Mouse (Mus musculus): ENCODE results near the gene Nav2.

The Nav2 gene

GRCm38 (mm10) chr7:49206775-49207676, 298.5 kb downstream of the Nav2 start:
- DNase-seq (ENCODE audit: low spot score), result no peak

- no peak for DNase-seq (ENCODE audit: low spot score)
Measured at GRCm38 (mm10) chr7:49209526-49209925, 301.0 kb downstream of the Nav2 start.

GRCm38 (mm10) chr7:49210721-49211120, 302.2 kb downstream of the Nav2 start:
- no peak for DNase-seq (ENCODE audit: low spot score)

DNA sequence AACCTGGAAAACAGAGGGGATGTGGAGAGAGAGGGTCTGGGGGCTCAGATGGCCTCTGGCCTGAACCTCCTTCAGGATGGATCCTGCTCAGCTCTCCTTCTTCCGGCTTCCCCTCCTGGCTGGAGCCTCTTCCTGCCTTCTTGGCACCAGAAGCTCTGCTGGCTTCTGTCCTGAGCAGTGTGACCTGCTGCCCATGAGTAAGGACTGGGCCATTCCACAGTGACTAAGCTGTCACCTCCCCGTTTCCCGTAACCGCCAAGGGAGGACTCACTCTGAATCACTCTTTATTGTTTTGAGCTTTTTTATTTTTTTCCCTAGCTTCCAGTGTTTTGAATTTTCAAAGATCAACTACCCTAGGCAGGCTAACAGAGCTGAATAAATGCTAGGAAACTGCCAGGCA, 304.5 kb downstream of the Nav2 start:
- DNase-seq (ENCODE audit: low spot score), result no peak

DNA sequence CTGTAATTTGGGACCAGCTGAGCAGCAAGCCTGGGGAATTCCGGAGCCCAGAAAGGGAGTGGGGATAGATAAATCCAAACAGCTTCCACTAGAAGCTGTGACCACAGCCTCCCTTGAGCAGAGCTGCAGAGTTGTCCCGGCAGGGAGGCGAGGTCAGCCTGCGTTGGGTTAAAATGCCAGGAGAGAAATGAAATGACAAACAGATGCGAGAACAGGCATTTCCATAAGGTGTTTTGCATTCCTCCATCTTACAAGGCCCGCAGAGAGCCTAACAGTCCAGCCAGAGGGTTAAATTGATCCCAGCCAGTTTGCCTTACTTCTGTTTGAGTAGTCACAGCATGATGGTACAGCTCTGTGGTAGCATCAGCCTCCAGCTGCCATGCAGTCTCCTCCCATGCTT, 309.3 kb downstream of the Nav2 start:
- DNase-seq (ENCODE audit: low spot score), result no peak

- no peak for DNase-seq (ENCODE audit: low spot score)
Measured at GRCm38 (mm10) chr7:49225741-49226140, 317.2 kb downstream of the Nav2 start.

- DNase-seq (ENCODE audit: low spot score), result no peak
Measured at GRCm38 (mm10) chr7:49232969-49233368, 324.5 kb downstream of the Nav2 start.

DNA sequence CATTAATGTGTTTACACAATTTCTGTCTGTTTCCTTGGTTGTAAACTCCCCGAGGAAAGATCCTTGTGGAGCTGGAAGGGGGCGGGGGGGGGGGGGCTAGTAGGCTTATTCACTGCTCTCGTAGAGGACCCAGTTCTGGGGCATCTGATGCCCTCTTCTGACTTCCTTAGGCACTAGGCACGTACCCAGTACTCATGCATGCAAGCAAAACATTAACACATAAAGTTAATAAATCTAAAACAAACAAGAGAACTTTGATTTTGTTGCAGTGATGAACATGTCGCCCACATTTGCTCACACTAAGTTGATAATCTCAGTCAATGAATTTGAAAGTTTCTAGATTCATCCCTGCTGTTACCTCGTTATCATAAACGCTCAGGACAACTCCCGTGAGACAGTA, 325.8 kb downstream of the Nav2 start:
- DNase-seq (ENCODE audit: low spot score), result no peak

- DNase-seq (ENCODE audit: low spot score), result no peak
Measured at GRCm38 (mm10) chr7:49235271-49235681, 326.8 kb downstream of the Nav2 start.

- DNase-seq (ENCODE audit: low spot score), result no peak
Measured at GRCm38 (mm10) chr7:49235821-49236220, 327.3 kb downstream of the Nav2 start.

DNA sequence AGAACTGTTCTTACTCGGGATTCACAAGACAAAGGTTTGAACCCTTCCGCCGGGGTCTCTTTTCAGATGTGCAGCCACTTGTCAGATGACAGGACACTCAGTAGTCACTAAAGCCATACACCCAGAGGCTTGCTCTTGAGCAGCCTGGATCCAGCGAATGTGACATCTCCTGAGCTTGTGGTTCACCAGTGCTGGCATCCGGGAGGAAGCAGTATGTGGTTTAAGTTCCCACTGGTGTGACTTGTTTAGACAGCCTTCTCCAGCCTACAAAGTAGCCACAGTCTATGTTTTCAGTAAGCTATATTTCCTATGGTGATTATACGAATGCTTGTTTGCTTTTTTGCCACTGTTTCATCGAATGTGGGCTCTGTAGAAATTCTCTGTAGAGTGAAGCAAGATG, 331.9 kb downstream of the Nav2 start:
- DNase-seq (ENCODE audit: low spot score), result no peak

- no peak for DNase-seq (ENCODE audit: low spot score)
Measured at GRCm38 (mm10) chr7:49241229-49241751, 332.8 kb downstream of the Nav2 start.

GRCm38 (mm10) chr7:49242261-49242660, 333.7 kb downstream of the Nav2 start:
- no peak for DNase-seq (ENCODE audit: low spot score)

DNA sequence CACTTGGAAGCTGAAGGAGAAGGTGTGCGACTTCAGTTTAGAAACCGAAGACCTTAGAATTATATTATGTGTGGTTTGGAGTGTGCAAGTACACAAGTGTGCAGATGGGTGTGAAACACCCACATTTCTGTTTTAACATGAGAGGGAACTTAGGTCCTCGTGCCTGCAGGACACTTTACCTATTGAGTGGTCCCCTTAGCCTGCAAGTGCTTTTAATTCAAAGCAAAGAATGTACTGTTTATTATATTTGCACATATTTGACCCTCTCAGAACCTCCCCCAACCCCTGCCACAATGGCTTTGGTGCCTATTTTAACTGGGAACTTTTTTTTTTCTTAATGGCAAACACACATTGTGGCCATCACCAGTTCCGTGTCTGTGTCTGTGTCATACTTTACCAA, 334.6 kb downstream of the Nav2 start:
- no peak for DNase-seq (ENCODE audit: low spot score)

DNA sequence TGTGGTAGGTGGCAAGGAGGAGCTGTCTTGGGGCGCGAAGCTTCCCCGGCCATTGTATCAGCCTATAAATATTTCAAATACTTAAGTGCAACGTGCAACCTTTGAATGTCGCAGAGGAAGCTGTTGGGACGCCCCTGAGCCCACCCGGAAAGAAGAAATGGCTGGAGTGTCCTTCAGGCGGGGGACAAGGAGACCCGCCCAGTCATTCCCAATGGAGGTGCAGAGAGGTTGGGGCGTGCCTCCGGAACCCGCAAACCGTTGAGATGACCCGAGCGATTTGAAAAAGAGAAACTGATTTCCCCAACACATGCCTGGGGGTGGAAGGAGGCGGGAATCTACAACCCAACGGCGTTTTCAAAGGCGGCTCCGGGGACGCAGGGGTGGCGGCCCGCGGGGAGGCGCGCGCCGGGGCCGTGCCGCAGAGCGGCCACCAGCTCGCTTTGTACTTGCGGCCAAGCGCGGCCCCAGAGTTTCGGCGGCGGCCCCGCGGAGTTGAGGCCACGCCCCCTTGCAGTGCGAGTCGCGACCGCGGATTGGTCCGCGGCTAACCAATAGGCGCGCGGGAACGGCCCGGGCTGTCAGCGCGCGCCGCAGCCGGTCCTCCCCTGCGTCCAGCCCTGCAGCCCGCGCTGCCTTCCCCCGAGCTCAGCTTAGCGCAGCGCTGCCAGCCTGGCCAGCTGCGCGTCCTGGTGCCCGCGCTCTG, 337.2 kb downstream of the Nav2 start:
- DNase-seq (ENCODE audit: low spot score), result peak; percentile 92

- no peak for DNase-seq (ENCODE audit: low spot score)
Measured at GRCm38 (mm10) chr7:49246240-49246578, 337.7 kb downstream of the Nav2 start.

DNA sequence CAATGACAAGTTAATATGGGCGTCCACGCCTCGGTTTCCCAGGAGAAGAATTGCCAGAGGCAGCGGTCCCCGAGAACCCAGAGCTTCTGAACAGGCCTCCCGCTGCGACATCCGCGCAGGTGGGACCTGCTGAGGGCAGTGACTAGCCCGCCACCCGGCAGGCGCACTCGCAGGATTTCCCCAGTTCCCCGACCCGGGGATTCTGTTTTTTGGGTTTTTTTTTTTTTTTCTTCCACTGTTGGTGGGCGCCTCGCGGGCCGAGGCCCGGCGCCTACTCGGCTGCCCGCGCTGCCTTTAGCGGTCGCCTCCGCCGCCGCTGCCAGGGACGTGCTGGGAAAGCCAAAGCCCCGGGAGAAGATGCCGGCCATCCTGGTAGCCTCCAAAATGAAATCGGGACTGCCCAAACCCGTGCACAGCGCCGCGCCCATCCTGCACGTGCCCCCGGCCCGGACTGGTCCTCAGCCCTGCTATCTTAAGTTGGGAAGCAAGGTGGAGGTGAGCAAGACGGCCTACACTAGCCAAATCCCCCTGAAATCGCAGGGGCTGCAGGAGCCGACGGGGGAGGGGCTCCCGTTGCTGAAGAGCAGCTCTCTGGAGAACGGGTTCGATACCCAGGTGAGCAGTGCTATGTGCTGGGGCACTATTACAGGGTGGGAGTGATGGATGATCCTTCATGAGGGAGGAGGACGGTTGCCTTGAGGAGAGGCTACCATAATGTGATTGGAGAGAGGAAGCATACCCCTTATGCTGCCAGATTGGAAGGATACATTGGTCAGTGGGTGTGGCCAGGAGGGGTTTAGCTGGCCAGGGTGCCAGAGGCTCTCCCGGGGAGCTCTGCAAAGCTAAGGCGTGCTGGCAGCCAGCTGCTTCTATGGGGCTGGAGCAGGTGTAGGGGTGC, 338.3 kb downstream of the Nav2 start:
- DNase-seq (ENCODE audit: low spot score), result peak; percentile 17

- DNase-seq (ENCODE audit: low spot score), result no peak
Measured at GRCm38 (mm10) chr7:49247744-49248331, 339.3 kb downstream of the Nav2 start.

- no peak for DNase-seq (ENCODE audit: low spot score)
Measured at GRCm38 (mm10) chr7:49248333-49249086, 340.0 kb downstream of the Nav2 start.

DNA sequence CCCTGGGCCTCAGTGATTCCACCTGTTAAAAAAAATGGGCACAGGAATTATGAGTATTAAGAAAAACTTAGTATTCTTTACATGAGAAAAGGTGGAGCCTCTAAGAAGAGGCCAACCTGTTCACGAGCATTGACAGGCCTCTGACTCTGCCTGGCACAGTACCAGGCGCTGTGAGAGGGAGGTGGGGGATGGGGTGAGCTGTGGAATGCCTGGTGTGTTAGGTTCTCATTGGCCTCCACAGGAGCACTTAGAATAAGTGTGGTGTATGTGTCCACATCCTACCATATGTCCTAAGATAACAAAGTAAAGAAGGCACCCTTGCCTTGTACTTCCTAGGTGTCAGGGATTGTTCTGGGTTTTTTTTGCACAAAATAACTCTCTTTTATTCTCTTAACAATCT, 340.9 kb downstream of the Nav2 start:
- DNase-seq (ENCODE audit: low spot score), result no peak

GRCm38 (mm10) chr7:49249996-49250395, 341.5 kb downstream of the Nav2 start:
- DNase-seq (ENCODE audit: low spot score), result peak; percentile 78

All from urinary bladder, postnatal 25 days (tissue).